Mouse (Mus musculus) liver, embryonic 11.5 days (tissue): ENCODE results near the gene Lrrc49. TPM values are rescaled to one million over a fixed set of nuclear protein-coding genes. Genes with fewer than 3 reads are reported as not detected.

Source experiments
- ATAC-seq: fragments of 200-750 bp; cut with Nextera tagmentation; replicated peaks from 2 replicates; pipeline ENCODE4 v1.8.0; 2017; ENCODE audit warnings: moderate number of reproducible peaks, mild to moderate bottlenecking, moderate TSS enrichment, moderate library complexity; ENCODE audit not compliant: low FRiP score
- DNase-seq: peaks from one replicate; pipeline ENCODE4 v3.0.0-alpha.2; 2017; ENCODE audit warnings: low spot score
- H3K27ac ChIP-seq: fragments of 300-500 bp; sonication (generic); 2 replicates; pipeline ENCODE4 v1.5.1; 2014; ENCODE audit warnings: mild to moderate bottlenecking, low read depth, low read length, control low read depth
- H3K27me3 ChIP-seq: fragments of 300-500 bp; sonication (generic); replicated peaks from 2 replicates; pipeline ENCODE4 v1.6.1; 2014; ENCODE audit warnings: low read length, mixed read lengths; ENCODE audit not compliant: control insufficient read depth, insufficient read depth
- H3K36me3 ChIP-seq: fragments of 300-500 bp; sonication (generic); 2 replicates; pipeline ENCODE4 v1.6.1; 2014; ENCODE audit warnings: mild to moderate bottlenecking, low read length, moderate library complexity, mixed read lengths; ENCODE audit not compliant: control insufficient read depth, insufficient read depth
- H3K4me1 ChIP-seq: fragments of 300-500 bp; sonication (generic); replicated peaks from 2 replicates; pipeline ENCODE4 v1.6.1; 2014; ENCODE audit warnings: low read length, mixed read lengths; ENCODE audit not compliant: control insufficient read depth, insufficient read depth
- H3K4me2 ChIP-seq: fragments of 300-500 bp; sonication (generic); 2 replicates; pipeline ENCODE4 v1.6.1; 2014; ENCODE audit warnings: mild to moderate bottlenecking, control low read depth, moderate library complexity
- H3K4me3 ChIP-seq: fragments of 300-500 bp; sonication (generic); 2 replicates; pipeline ENCODE4 v1.5.1; 2014; ENCODE audit warnings: low read depth, low read length, control low read depth
- H3K9ac ChIP-seq: fragments of 300-500 bp; sonication (generic); 2 replicates; pipeline ENCODE4 v1.6.1; 2014; ENCODE audit warnings: low read depth, low read length, control low read depth
- H3K9me3 ChIP-seq: fragments of 300-500 bp; sonication (generic); 2 replicates; pipeline ENCODE4 v1.6.1; 2016; ENCODE audit warnings: low read length, inconsistent platforms, mixed read lengths; ENCODE audit not compliant: control insufficient read depth
- WGBS: fragments of 180-500 bp; shearing (Covaris S2); extraction: QIAGEN DNeasy Blood & Tissue Kit; methylation state at CpG from one replicate; pipeline ENCODE4 v1.1.7; 2014; 5-methylcytosine and 5-hydroxymethylcytosine counted together
- polyA plus RNA-seq: library from polyadenylated mRNA; unstranded; fragments of >200 nt; fragmentation: Nextera tagmentation; extraction: Ambion mirVana; gene quantifications from 2 replicates; pipeline ENCODE4 v1.2.1, GENCODE M21; 2014

Lrrc49 gene
- polyA plus RNA-seq, 1 experiment from 2014 or later = 4.3 TPM

DNA sequence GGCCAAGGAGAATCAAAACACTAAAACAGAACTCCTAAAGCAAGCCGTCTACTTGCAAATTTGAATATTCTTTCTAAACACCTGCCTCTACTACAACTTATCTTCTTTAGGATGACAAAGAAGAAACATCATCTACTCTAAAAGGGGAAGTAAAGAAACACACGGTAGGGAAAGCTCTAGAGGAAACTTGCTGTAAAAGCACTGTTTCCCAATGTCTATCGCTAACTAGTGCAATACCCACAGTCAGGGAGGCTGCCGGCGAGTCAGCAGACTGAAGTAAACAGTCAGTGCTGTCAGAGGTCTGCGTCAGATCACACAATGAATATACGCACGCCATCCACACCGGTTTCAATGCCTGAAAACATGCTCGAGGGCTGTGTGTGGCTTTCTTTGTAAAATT lies 86.0 kb downstream of the Lrrc49 start:
- H3K36me3 ChIP-seq = no peaks in the 10 kb centered on the region
- H3K4me1 ChIP-seq = no peaks in the 10 kb centered on the region
- no peak overlapping the region for H3K4me3 ChIP-seq
- H3K27ac ChIP-seq = no peak overlapping the region
- ATAC-seq (no peak), DNase-seq (no peak)
- H3K4me2 ChIP-seq = no peak overlapping the region
- 62% methylated on average over 10 of the region's 10 CpGs for WGBS
- H3K9ac ChIP-seq = no peak overlapping the region
- H3K9me3 ChIP-seq = no peaks in the 10 kb centered on the region
- H3K27me3 ChIP-seq = no peaks in the 10 kb centered on the region

- ATAC-seq (no peak), DNase-seq (no peak)
- H3K27me3 ChIP-seq = no peaks in the 10 kb centered on the region
- H3K36me3 ChIP-seq = no peaks in the 10 kb centered on the region
- no peak overlapping the region for H3K4me3 ChIP-seq
- no peaks in the 10 kb centered on the region for H3K9me3 ChIP-seq
- no peak overlapping the region for H3K27ac ChIP-seq
- WGBS = 71% methylated on average over 4 of the region's 4 CpGs
- no peaks in the 10 kb centered on the region for H3K4me1 ChIP-seq
- no peak overlapping the region for H3K9ac ChIP-seq
- H3K4me2 ChIP-seq = no peak overlapping the region
Measured at GRCm38 (mm10) chr9:60600273-60600672, 87.7 kb downstream of the Lrrc49 start.

DNA sequence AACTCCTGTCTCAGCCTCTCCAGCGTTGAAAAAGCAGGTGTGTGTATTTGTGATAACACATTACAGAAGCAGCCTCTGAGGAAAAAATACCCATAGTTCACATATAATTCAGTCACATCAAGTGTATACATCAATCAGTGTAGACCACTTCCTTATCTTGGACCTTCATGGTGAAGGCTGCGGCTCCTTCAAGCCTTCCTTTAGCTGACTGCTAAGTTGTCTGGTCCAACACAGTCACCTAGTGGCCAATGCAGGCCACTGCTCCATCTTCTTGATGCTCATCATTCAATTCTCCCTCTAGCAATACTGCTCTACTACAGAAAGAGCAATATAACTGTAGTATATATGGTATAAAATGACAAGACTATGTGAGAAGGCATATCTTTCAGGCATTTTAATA lies 88.5 kb downstream of the Lrrc49 start:
- Histone ChIP-seq H3K4me1 (no peaks in the 10 kb centered on the region), H3K36me3 (no peaks in the 10 kb centered on the region), H3K4me3 (no peak overlapping the region), H3K9me3 (no peaks in the 10 kb centered on the region), H3K4me2 (no peak overlapping the region), H3K27ac (no peak overlapping the region), H3K27me3 (no peaks in the 10 kb centered on the region), H3K9ac (no peak overlapping the region)
- 38% methylated on average over 2 of the region's 2 CpGs for WGBS
- no peak for ATAC-seq
- DNase-seq = no peak

DNA sequence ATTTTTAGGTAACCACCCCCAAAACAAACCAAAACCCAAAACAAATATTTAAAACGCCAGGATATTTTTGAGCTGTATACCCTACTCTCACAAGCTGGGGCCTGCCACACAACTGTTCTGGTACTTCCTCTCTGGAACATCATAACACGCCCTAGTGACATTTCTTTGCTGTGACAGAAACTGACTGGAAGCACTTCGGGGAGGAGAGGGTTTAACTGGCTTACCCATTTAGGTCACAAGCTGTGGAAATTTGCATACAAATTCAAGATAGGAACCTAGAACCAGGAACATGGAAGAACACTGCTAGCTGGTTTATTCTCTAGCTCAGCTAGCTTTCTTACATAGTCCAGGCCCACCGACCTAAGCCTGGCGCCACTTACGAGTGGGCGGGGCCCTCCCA lies 92.6 kb downstream of the Lrrc49 start:
- Histone ChIP-seq H3K9me3 (no peaks in the 10 kb centered on the region), H3K36me3 (no peaks in the 10 kb centered on the region), H3K9ac (no peak overlapping the region), H3K27me3 (no peaks in the 10 kb centered on the region), H3K4me3 (no peak overlapping the region), H3K27ac (no peak overlapping the region), H3K4me2 (no peak overlapping the region), H3K4me1 (no peaks in the 10 kb centered on the region)
- no peak for DNase-seq
- no peak for ATAC-seq
- WGBS = 70% methylated on average over 7 of the region's 7 CpGs

DNA sequence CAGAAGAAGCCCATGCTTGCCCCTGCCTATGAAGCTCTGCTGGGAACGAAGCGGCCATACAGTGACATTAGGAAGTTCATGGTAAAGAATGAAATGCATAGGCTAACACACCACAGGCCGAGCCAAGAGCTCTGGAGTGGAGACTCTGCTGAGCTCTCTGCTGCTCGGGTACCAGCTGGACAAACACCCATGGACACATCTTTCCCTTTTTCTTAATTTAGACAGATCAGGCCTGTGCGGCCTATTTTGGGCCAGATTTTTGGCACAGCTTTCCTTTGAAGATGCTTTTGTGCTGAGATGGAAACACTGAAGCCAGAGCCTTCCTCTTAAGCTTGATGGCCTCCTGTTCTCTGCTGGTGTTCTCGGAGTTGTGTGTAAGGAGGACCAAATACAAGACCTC lies 95.0 kb downstream of the Lrrc49 start:
- Histone ChIP-seq H3K4me2 (no peak overlapping the region), H3K4me1 (no peaks in the 10 kb centered on the region), H3K36me3 (no peaks in the 10 kb centered on the region), H3K9me3 (no peaks in the 10 kb centered on the region), H3K4me3 (no peak overlapping the region), H3K27ac (no peak overlapping the region), H3K9ac (no peak overlapping the region), H3K27me3 (no peaks in the 10 kb centered on the region)
- WGBS = 86% methylated on average over 6 of the region's 6 CpGs
- DNase-seq (no peak), ATAC-seq (no peak)

DNA sequence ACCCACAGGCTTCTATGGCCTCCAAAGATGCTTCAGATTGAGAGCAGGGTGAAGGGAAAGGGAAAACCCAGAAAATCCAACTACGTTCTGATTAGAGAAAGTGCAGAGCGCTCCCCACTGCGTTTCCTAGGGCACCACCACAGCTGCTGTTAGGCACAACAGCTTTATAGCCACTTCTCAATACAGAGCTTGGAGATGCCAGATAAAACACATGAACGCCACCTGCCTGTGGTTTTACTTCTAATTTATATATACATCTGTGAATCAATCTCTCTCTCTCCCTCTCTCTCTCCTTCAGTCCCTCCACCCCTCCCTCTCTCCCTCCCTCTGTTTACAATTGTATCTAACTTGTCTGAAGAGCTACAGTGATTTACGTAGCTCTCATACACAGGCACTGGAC lies 95.6 kb downstream of the Lrrc49 start:
- Histone ChIP-seq H3K27ac (no peak overlapping the region), H3K9ac (no peak overlapping the region), H3K9me3 (no peaks in the 10 kb centered on the region), H3K27me3 (no peaks in the 10 kb centered on the region), H3K4me2 (no peak overlapping the region), H3K36me3 (no peaks in the 10 kb centered on the region), H3K4me1 (no peaks in the 10 kb centered on the region), H3K4me3 (no peak overlapping the region)
- 80% methylated on average over 5 of the region's 5 CpGs for WGBS
- no peak for ATAC-seq
- no peak for DNase-seq

- H3K4me1 ChIP-seq = no peaks in the 10 kb centered on the region
- no peak overlapping the region for H3K4me3 ChIP-seq
- H3K9ac ChIP-seq = no peak overlapping the region
- WGBS = 87% methylated on average over 8 of the region's 8 CpGs
- H3K4me2 ChIP-seq = no peak overlapping the region
- H3K9me3 ChIP-seq = no peaks in the 10 kb centered on the region
- DNase-seq (no peak), ATAC-seq (no peak)
- no peak overlapping the region for H3K27ac ChIP-seq
- no peaks in the 10 kb centered on the region for H3K36me3 ChIP-seq
- no peaks in the 10 kb centered on the region for H3K27me3 ChIP-seq
Measured at GRCm38 (mm10) chr9:60590871-60591624, 96.9 kb downstream of the Lrrc49 start.

GRCm38 (mm10) chr9:60588914-60589313 lies 99.0 kb downstream of the Lrrc49 start:
- Histone ChIP-seq H3K27ac (no peak overlapping the region), H3K4me1 (no peaks in the 10 kb centered on the region), H3K9ac (no peak overlapping the region), H3K4me3 (no peak overlapping the region), H3K27me3 (no peaks in the 10 kb centered on the region), H3K9me3 (no peaks in the 10 kb centered on the region), H3K36me3 (no peaks in the 10 kb centered on the region), H3K4me2 (no peak overlapping the region)
- DNase-seq = no peak
- no peak for ATAC-seq
- WGBS = 86% methylated on average over 10 of the region's 10 CpGs

- Histone ChIP-seq H3K9me3 (no peaks in the 10 kb centered on the region), H3K9ac (no peak overlapping the region), H3K27ac (no peak overlapping the region), H3K4me1 (no peaks in the 10 kb centered on the region), H3K27me3 (no peaks in the 10 kb centered on the region), H3K4me2 (no peak overlapping the region), H3K36me3 (no peaks in the 10 kb centered on the region), H3K4me3 (no peak overlapping the region)
- WGBS = 70% methylated on average over 3 of the region's 3 CpGs
- no peak for DNase-seq
- no peak for ATAC-seq
Measured at GRCm38 (mm10) chr9:60586920-60587319, 101.0 kb downstream of the Lrrc49 start.
